Mouse (Mus musculus): ENCODE results near the gene Rnf169. TPM values are rescaled to one million over a fixed set of nuclear protein-coding genes. Genes with fewer than 3 reads are reported as not detected.
"Not testable (repeated sequence)": the region's sequence is repeated elsewhere in the genome, so short reads cannot be mapped to it uniquely, and the experiment has no call there.

Rnf169 gene
- polyA plus RNA-seq, 1 experiment, result 23.7 TPM

GRCm38 (mm10) chr7:99969151-99969550 lies 11.1 kb downstream of the Rnf169 start:
- H3K4me1 ChIP-seq (ENCODE audit: control insufficient read depth, insufficient read depth, low read length), result peaks cover 35% of the 10 kb centered on the region
- H3K4me3 ChIP-seq (ENCODE audit: insufficient read depth, low read length), result no peak overlapping the region
- no peak for TF ChIP-seq CTCF (IDR thresholded peaks at IDR 0.05; ENCODE audit: extremely low read depth, insufficient read depth, low read length)
- no peak for TF ChIP-seq POLR2A (IDR thresholded peaks at IDR 0.05; ENCODE audit: extremely low read depth, insufficient read depth, low read length)
- H3K27ac ChIP-seq (ENCODE audit: insufficient read depth, low read length), result peak overlapping the region; percentile 10; the same call in 1 of the 2 replicates

DNA sequence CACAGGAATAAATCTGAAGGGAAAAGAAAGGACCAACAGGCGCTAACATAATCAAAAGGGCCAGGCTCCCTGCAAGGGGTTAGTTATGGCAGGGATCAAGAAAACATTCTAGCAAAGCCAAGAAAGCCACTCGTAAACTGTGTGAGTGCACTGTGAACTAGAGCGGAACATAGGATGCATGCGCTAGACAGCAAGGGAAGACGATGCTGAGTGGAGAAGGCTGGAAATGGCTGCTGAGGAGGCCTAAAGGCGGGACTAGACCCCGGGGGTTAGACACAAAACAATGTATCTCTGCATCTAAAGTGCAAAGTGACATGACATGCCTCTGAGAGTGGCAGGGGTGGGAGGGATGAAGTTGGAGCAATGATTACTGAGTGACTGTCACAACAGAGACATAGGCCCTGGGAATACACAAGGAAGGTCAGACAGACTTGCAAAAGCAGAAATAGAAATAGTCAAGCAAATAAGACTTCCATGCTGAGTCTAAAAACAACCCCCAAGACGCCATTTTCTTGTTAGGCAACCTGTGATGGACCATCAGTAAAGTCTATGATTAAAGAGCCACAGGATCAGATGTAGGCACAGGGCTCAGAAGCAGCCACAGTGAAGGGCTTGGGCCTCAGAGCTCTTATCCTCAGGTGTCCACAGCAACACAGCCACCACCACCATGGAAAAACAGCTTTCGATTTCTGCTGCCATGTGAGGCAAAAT lies 14.1 kb downstream of the Rnf169 start:
- Histone ChIP-seq H3K4me3 (ENCODE audit: insufficient read depth, low read length) (no peak overlapping the region), H3K4me1 (ENCODE audit: control insufficient read depth, insufficient read depth, low read length) (peaks cover 37% of the 10 kb centered on the region), H3K27ac (ENCODE audit: insufficient read depth, low read length) (peak overlapping the region; percentile 96)
- TF ChIP-seq CTCF (IDR thresholded peaks at IDR 0.05; ENCODE audit: extremely low read depth, insufficient read depth, low read length), result no peak
- TF ChIP-seq POLR2A (IDR thresholded peaks at IDR 0.05; ENCODE audit: extremely low read depth, insufficient read depth, low read length), result no peak

- TF ChIP-seq POLR2A (IDR thresholded peaks at IDR 0.05; ENCODE audit: extremely low read depth, insufficient read depth, low read length), result peak; percentile 67
- TF ChIP-seq CTCF (IDR thresholded peaks at IDR 0.05; ENCODE audit: extremely low read depth, insufficient read depth, low read length), result no peak
- H3K27ac ChIP-seq (ENCODE audit: insufficient read depth, low read length), result peak overlapping the region; percentile 94
- peaks cover 38% of the 10 kb centered on the region for H3K4me1 ChIP-seq (ENCODE audit: control insufficient read depth, insufficient read depth, low read length)
- H3K4me3 ChIP-seq (ENCODE audit: insufficient read depth, low read length), result peak overlapping the region; percentile 44
Measured at GRCm38 (mm10) chr7:99965020-99965841, 15.0 kb downstream of the Rnf169 start.

DNA sequence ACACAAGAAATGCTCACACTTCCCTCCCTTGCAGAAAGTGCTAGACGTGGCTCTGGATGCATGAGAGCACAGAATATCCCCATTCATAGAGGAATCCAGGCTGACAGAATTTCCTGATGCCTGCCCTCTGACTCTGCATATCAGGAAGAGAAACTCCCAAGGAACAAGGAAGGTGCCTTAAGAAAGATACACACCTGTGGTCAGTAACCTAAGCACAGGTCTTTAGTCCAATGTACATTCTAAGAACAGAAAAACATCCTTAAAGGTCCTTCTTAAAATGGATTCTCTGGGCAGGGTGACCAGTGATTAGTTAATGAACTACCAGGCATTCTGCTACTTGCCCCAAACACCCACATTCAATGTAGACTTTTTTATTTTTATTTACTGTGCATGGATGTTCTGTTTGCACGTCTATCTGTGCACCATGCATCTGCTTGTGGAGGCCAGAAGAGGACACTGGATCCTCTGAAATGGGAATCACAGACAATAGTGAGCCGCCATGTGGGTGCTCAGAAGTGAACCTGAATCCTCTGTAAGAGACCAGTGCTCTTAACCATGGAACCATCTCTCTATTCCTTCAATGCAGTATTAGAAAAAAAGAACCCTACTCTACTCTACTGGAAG lies 16.9 kb downstream of the Rnf169 start:
- TF ChIP-seq CTCF (IDR thresholded peaks at IDR 0.05; ENCODE audit: extremely low read depth, insufficient read depth, low read length) (no peak), POLR2A (IDR thresholded peaks at IDR 0.05; ENCODE audit: extremely low read depth, insufficient read depth, low read length) (no peak)
- Histone ChIP-seq H3K4me3 (ENCODE audit: insufficient read depth, low read length) (no peak overlapping the region; the same call in 1 of the 2 replicates), H3K4me1 (ENCODE audit: control insufficient read depth, insufficient read depth, low read length) (peaks cover 29% of the 10 kb centered on the region), H3K27ac (ENCODE audit: insufficient read depth, low read length) (peak overlapping the region; percentile 51; the same call in 1 of the 2 replicates)

- Histone ChIP-seq H3K4me3 (ENCODE audit: insufficient read depth, low read length) (peak overlapping the region; percentile 3; the same call in 1 of the 2 replicates), H3K27ac (ENCODE audit: insufficient read depth, low read length) (peak overlapping the region; percentile 51; the same call in 1 of the 2 replicates), H3K4me1 (ENCODE audit: control insufficient read depth, insufficient read depth, low read length) (peaks cover 25% of the 10 kb centered on the region)
- TF ChIP-seq POLR2A (IDR thresholded peaks at IDR 0.05; ENCODE audit: extremely low read depth, insufficient read depth, low read length) (no peak), CTCF (IDR thresholded peaks at IDR 0.05; ENCODE audit: extremely low read depth, insufficient read depth, low read length) (no peak)
Measured at GRCm38 (mm10) chr7:99962536-99963236, 17.6 kb downstream of the Rnf169 start.

- no peak for TF ChIP-seq CTCF (IDR thresholded peaks at IDR 0.05; ENCODE audit: extremely low read depth, insufficient read depth, low read length)
- TF ChIP-seq POLR2A (IDR thresholded peaks at IDR 0.05; ENCODE audit: extremely low read depth, insufficient read depth, low read length), result no peak
- Histone ChIP-seq H3K27ac (ENCODE audit: insufficient read depth, low read length) (no peak overlapping the region), H3K4me1 (ENCODE audit: control insufficient read depth, insufficient read depth, low read length) (peaks cover 23% of the 10 kb centered on the region), H3K4me3 (ENCODE audit: insufficient read depth, low read length) (no peak overlapping the region)
Measured at GRCm38 (mm10) chr7:99961518-99961917, 18.7 kb downstream of the Rnf169 start.

DNA sequence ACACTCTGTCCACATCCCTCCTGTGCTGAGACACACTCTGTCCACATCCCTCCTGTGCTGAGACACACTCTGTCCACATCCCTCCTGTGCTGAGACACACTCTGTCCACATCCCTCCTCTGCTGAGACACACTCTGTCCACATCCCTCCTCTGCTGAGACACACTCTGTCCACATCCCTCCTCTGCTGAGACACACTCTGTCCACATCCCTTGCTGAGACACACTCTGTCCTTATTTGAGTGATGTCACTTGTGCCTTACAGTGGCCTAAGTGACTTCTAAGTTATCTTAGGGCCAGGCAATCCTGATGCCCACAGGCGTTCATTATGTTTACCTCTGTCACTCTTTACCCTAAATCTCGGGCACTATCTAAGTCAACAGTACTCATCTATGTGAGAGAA lies 19.7 kb downstream of the Rnf169 start:
- peaks cover 16% of the 10 kb centered on the region for H3K4me1 ChIP-seq (ENCODE audit: control insufficient read depth, insufficient read depth, low read length)
- not testable (repeated sequence) for H3K27ac ChIP-seq (ENCODE audit: insufficient read depth, low read length); H3K4me3 ChIP-seq (ENCODE audit: insufficient read depth, low read length)

- TF ChIP-seq POLR2A (IDR thresholded peaks at IDR 0.05; ENCODE audit: extremely low read depth, insufficient read depth, low read length) (no peak), CTCF (IDR thresholded peaks at IDR 0.05; ENCODE audit: extremely low read depth, insufficient read depth, low read length) (no peak)
Measured at GRCm38 (mm10) chr7:99957226-99957965, 22.9 kb downstream of the Rnf169 start.

More at GRCm38 (mm10) chr7:99957226-99957965, 22.9 kb downstream of the Rnf169 start:
- Histone ChIP-seq H3K4me3 (ENCODE audit: insufficient read depth, low read length) (no peak overlapping the region), H3K4me1 (ENCODE audit: control insufficient read depth, insufficient read depth, low read length) (peaks cover 13% of the 10 kb centered on the region), H3K27ac (ENCODE audit: insufficient read depth, low read length) (peak overlapping the region; percentile 26; the same call in 1 of the 2 replicates)
